In the genomic region with DNA sequence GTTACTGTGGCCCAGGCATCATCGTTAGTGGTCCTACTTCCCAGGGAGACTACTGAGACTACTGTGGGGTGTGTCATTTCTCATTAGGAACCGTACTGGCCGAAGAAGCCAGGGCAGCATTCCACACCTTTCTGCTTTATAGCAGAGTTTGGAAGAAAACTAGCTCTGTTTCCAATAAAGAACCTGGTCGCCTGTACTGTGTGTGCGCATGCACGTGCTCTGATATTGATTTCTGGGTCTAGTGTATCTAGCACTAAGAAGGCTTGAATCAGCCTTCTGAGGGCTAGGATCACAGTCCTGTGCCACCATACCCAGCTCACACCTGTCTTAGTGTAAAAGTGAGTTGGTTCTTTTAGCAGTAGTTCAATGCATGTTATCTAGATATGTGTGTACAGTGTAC, we compare ENCODE assay signal across 9 mouse cellular contexts. TPM values are rescaled to one million over a fixed set of nuclear protein-coding genes. Genes with fewer than 3 reads are reported as not detected.
DNase-seq lines count a peak whose midpoint lies in the region; ATAC-seq and TF ChIP-seq lines count a peak whose summit lies in the region.
"Had no signal": no experiment of that assay in that cellular context is flagged by ENCODE, and none has a peak within 500 bp of the region (broad histone marks: within the 10 kb centered on the region; RNA-seq: fewer than 3 reads in every experiment).

No protein-coding gene starts in this region.

- no peak for TF ChIP-seq CTCF in hindbrain, postnatal 0 days (IDR thresholded peaks at IDR 0.05; ENCODE audit: low read depth)

- H3K36me3 ChIP-seq in kidney, embryonic 14.5 days (ENCODE audit: control insufficient read depth, insufficient read depth, low read length): peaks cover 37% of the 10 kb centered on the region
- peaks cover 5% of the 10 kb centered on the region for H3K36me3 ChIP-seq in embryonic facial prominence, embryonic 11.5 days (replicated peaks; ENCODE audit: control insufficient read depth, insufficient read depth, low read depth, low read length)
- peaks cover 35% of the 10 kb centered on the region for H3K36me3 ChIP-seq in hindbrain, postnatal 0 days (ENCODE audit: insufficient read depth, low read length)
- peaks cover 30% of the 10 kb centered on the region for H3K36me3 ChIP-seq in midbrain, embryonic 16.5 days (ENCODE audit: control insufficient read depth, insufficient read depth, low read length)

- no peak for DNase-seq in kidney, postnatal 4 days
- DNase-seq in embryonic facial prominence, embryonic 11.5 days (ENCODE audit: low spot score): no peak
- no peak for DNase-seq in hindbrain, postnatal 0 days (ENCODE audit: low spot score)
- DNase-seq in c-Kit-positive CD71-positive TER-119-positive erythroid progenitor cells, embryonic 14.5 days (ENCODE audit: low spot score): no peak
- no peak for DNase-seq in layer of hippocampus, postnatal 10 days (ENCODE audit: low spot score in 2 of 2)
- DNase-seq in Muller cell, postnatal 12 days (ENCODE audit: inconsistent ontology term): no peak
- DNase-seq: thymus, adult 2 months had no signal

- no peak overlapping the region for H3K27ac ChIP-seq in kidney, embryonic 14.5 days (ENCODE audit: low read depth, low read length)
- no peak overlapping the region for H3K27ac ChIP-seq in embryonic facial prominence, embryonic 11.5 days (replicated peaks; ENCODE audit: low read depth, low read length)
- no peak overlapping the region for H3K27ac ChIP-seq in hindbrain, postnatal 0 days
- H3K27ac ChIP-seq in midbrain, embryonic 16.5 days (ENCODE audit: low read length): no peak overlapping the region

- peak overlapping the region; percentile 88 for H3K9ac ChIP-seq in kidney, embryonic 14.5 days (ENCODE audit: low read depth, low read length)
- H3K9ac ChIP-seq in embryonic facial prominence, embryonic 11.5 days (replicated peaks; ENCODE audit: low read length): peak overlapping the region; percentile 73
- peak overlapping the region; percentile 88; the same call in 1 of the 2 replicates for H3K9ac ChIP-seq in hindbrain, postnatal 0 days (replicated peaks; ENCODE audit: low read length)
- peak overlapping the region; percentile 85; the same call in 1 of the 2 replicates for H3K9ac ChIP-seq in midbrain, embryonic 16.5 days (ENCODE audit: low read depth, low read length)

- peaks cover 11% of the 10 kb centered on the region for H3K4me1 ChIP-seq in kidney, embryonic 14.5 days (ENCODE audit: control insufficient read depth, insufficient read depth, low read length)
- H3K4me1 ChIP-seq in embryonic facial prominence, embryonic 11.5 days (ENCODE audit: control insufficient read depth, insufficient read depth, low read length): no peaks in the 10 kb centered on the region
- peaks cover 15% of the 10 kb centered on the region for H3K4me1 ChIP-seq in hindbrain, postnatal 0 days (ENCODE audit: insufficient read depth, low read length)
- H3K4me1 ChIP-seq in midbrain, embryonic 16.5 days (ENCODE audit: control insufficient read depth, insufficient read depth, low read length): peaks cover 17% of the 10 kb centered on the region

- peak overlapping the region; percentile 68 for H3K4me2 ChIP-seq in kidney, embryonic 14.5 days (replicated peaks; ENCODE audit: low read depth, low read length)
- peak overlapping the region; percentile 68 for H3K4me2 ChIP-seq in embryonic facial prominence, embryonic 11.5 days (ENCODE audit: low read depth, low read length)
- peak overlapping the region; percentile 94 for H3K4me2 ChIP-seq in hindbrain, postnatal 0 days (ENCODE audit: low read depth, low read length)
- peak overlapping the region; percentile 74 for H3K4me2 ChIP-seq in midbrain, embryonic 16.5 days (ENCODE audit: low read length)

- no peaks in the 10 kb centered on the region for H3K27me3 ChIP-seq in kidney, embryonic 14.5 days (ENCODE audit: control insufficient read depth, insufficient read depth, low read length)
- H3K27me3 ChIP-seq in embryonic facial prominence, embryonic 11.5 days (ENCODE audit: control insufficient read depth, insufficient read depth, low read length): no peaks in the 10 kb centered on the region
- no peaks in the 10 kb centered on the region for H3K27me3 ChIP-seq in hindbrain, postnatal 0 days (ENCODE audit: insufficient read depth, low read length)
- H3K27me3 ChIP-seq in midbrain, embryonic 16.5 days (ENCODE audit: control insufficient read depth, insufficient read depth, low read depth, low read length): no peaks in the 10 kb centered on the region

- H3K9me3 ChIP-seq in kidney, embryonic 14.5 days (ENCODE audit: control insufficient read depth, low read length): no peaks in the 10 kb centered on the region
- no peaks in the 10 kb centered on the region for H3K9me3 ChIP-seq in embryonic facial prominence, embryonic 11.5 days (replicated peaks; ENCODE audit: control insufficient read depth, low read length)
- no peaks in the 10 kb centered on the region for H3K9me3 ChIP-seq in hindbrain, postnatal 0 days (ENCODE audit: low read length)
- H3K9me3 ChIP-seq in midbrain, embryonic 16.5 days (replicated peaks; ENCODE audit: control insufficient read depth, low read length, poor library complexity, severe bottlenecking): no peaks in the 10 kb centered on the region

- ATAC-seq in kidney, embryonic 14.5 days (ENCODE audit: low FRiP score, low TSS enrichment): no peak
- no peak for ATAC-seq in embryonic facial prominence, embryonic 11.5 days (replicated peaks; ENCODE audit: insufficient number of reproducible peaks, low FRiP score, low TSS enrichment, low read depth)
- no peak for ATAC-seq in hindbrain, postnatal 0 days
- no peak for ATAC-seq in midbrain, embryonic 16.5 days

- peak overlapping the region; percentile 94 for H3K4me3 ChIP-seq in kidney, embryonic 14.5 days (ENCODE audit: low read length)
- peak overlapping the region; percentile 96 for H3K4me3 ChIP-seq in embryonic facial prominence, embryonic 11.5 days (ENCODE audit: low read depth, low read length)
- H3K4me3 ChIP-seq in hindbrain, postnatal 0 days (ENCODE audit: low read length): peak overlapping the region; percentile 85
- H3K4me3 ChIP-seq in midbrain, embryonic 16.5 days (ENCODE audit: low read depth, low read length): peak overlapping the region; percentile 74

- 73% methylated on average over 6 of the region's 6 CpGs for WGBS in kidney, embryonic 14.5 days
- 74% methylated on average over 6 of the region's 6 CpGs for WGBS in embryonic facial prominence, embryonic 11.5 days
- WGBS in hindbrain, postnatal 0 days: 72% methylated on average over 6 of the region's 6 CpGs
- whole genome bisulfite sequencing in midbrain, embryonic 16.5 days: 70% methylated on average over 6 of the region's 6 CpGs

RNA-seq across cellular contexts. Expression of a gene that starts 1.1 kb away (rescaled TPM):
- 314 and 436 TPM in 2 replicates for polyA plus RNA-seq in kidney, embryonic 14.5 days (2014; fragmentation: Nextera tagmentation; extraction: Ambion mirVana)
- 336 and 375 TPM in 2 replicates for polyA plus RNA-seq in embryonic facial prominence, embryonic 11.5 days (2014; fragmentation: Nextera tagmentation; extraction: Ambion mirVana)
- total RNA-seq in hindbrain, postnatal 0 days (2014; rRNA removed): 159 and 274 TPM in 2 replicates
- polyA plus RNA-seq in hindbrain, postnatal 0 days (2015; fragmentation: Nextera tagmentation; extraction: Ambion mirVana): 394 and 413 TPM in 2 replicates
- polyA plus RNA-seq in midbrain, embryonic 16.5 days (2015; fragmentation: Nextera tagmentation; extraction: Ambion mirVana): 374 and 380 TPM in 2 replicates
- 100 to 1,000 TPM; 232 to 242 TPM for total RNA-seq in layer of hippocampus, postnatal 10 days (2021)

RNA-seq across cellular contexts. Expression of a gene that starts 12.0 kb away (rescaled TPM):
- 30.2 and 34.0 TPM in 2 replicates for polyA plus RNA-seq in kidney, embryonic 14.5 days (2014; fragmentation: Nextera tagmentation; extraction: Ambion mirVana)
- 35.6 and 36.0 TPM in 2 replicates for polyA plus RNA-seq in embryonic facial prominence, embryonic 11.5 days (2014; fragmentation: Nextera tagmentation; extraction: Ambion mirVana)
- total RNA-seq in hindbrain, postnatal 0 days (2014; rRNA removed): 10.0 and 11.4 TPM in 2 replicates
- polyA plus RNA-seq in hindbrain, postnatal 0 days (2015; fragmentation: Nextera tagmentation; extraction: Ambion mirVana): 9.2 and 9.3 TPM in 2 replicates
- 15.2 and 15.9 TPM in 2 replicates for polyA plus RNA-seq in midbrain, embryonic 16.5 days (2015; fragmentation: Nextera tagmentation; extraction: Ambion mirVana)
- total RNA-seq in layer of hippocampus, postnatal 10 days (2021): 10 to 100 TPM in 1 of 2 experiments, 1 to 10 TPM in 1; 9.0 to 10.5 TPM

RNA-seq across cellular contexts. Expression of a gene that starts 15.9 kb away (rescaled TPM):
- 3.3 and 7.5 TPM in 2 replicates for polyA plus RNA-seq in kidney, embryonic 14.5 days (2014; fragmentation: Nextera tagmentation; extraction: Ambion mirVana)
- 1.2 and 8.5 TPM in 2 replicates for polyA plus RNA-seq in embryonic facial prominence, embryonic 11.5 days (2014; fragmentation: Nextera tagmentation; extraction: Ambion mirVana)
- total RNA-seq in hindbrain, postnatal 0 days (2014; rRNA removed): 1.2 and 2.5 TPM in 2 replicates
- 1.2 and 2.0 TPM in 2 replicates for polyA plus RNA-seq in hindbrain, postnatal 0 days (2015; fragmentation: Nextera tagmentation; extraction: Ambion mirVana)
- 0.50 and 2.4 TPM in 2 replicates for polyA plus RNA-seq in midbrain, embryonic 16.5 days (2015; fragmentation: Nextera tagmentation; extraction: Ambion mirVana)
- 1 to 10 TPM; 1.0 to 5.4 TPM for total RNA-seq in layer of hippocampus, postnatal 10 days (2021)

RNA-seq across cellular contexts. Expression of a gene that starts 16.2 kb away (rescaled TPM):
- polyA plus RNA-seq in kidney, embryonic 14.5 days (2014; fragmentation: Nextera tagmentation; extraction: Ambion mirVana): 229 and 294 TPM in 2 replicates
- polyA plus RNA-seq in embryonic facial prominence, embryonic 11.5 days (2014; fragmentation: Nextera tagmentation; extraction: Ambion mirVana): 145 and 157 TPM in 2 replicates
- 35.4 and 48.2 TPM in 2 replicates for total RNA-seq in hindbrain, postnatal 0 days (2014; rRNA removed)
- 232 and 242 TPM in 2 replicates for polyA plus RNA-seq in hindbrain, postnatal 0 days (2015; fragmentation: Nextera tagmentation; extraction: Ambion mirVana)
- 148 and 149 TPM in 2 replicates for polyA plus RNA-seq in midbrain, embryonic 16.5 days (2015; fragmentation: Nextera tagmentation; extraction: Ambion mirVana)
- 10 to 100 TPM; 94.5 to 99.8 TPM for total RNA-seq in layer of hippocampus, postnatal 10 days (2021)

RNA-seq across cellular contexts. Expression of a gene that starts 22.8 kb away (rescaled TPM):
- polyA plus RNA-seq in kidney, embryonic 14.5 days (2014; fragmentation: Nextera tagmentation; extraction: Ambion mirVana): 0.07 and 0.18 TPM in 2 replicates
- 0.07 and 0.25 TPM in 2 replicates for polyA plus RNA-seq in embryonic facial prominence, embryonic 11.5 days (2014; fragmentation: Nextera tagmentation; extraction: Ambion mirVana)
- total RNA-seq in hindbrain, postnatal 0 days (2014; rRNA removed): 22.4 and 29.1 TPM in 2 replicates
- 18.8 and 19.8 TPM in 2 replicates for polyA plus RNA-seq in hindbrain, postnatal 0 days (2015; fragmentation: Nextera tagmentation; extraction: Ambion mirVana)
- 11.4 and 14.9 TPM in 2 replicates for polyA plus RNA-seq in midbrain, embryonic 16.5 days (2015; fragmentation: Nextera tagmentation; extraction: Ambion mirVana)
- total RNA-seq in layer of hippocampus, postnatal 10 days (2021): 10 to 100 TPM; 82.7 to 84.8 TPM
